Mouse (Mus musculus) lung, embryonic 14.5 days (tissue): Measurements from ENCODE around the gene Syk. TPM values are rescaled to one million over a fixed set of nuclear protein-coding genes. Genes with fewer than 3 reads are reported as not detected.

Experiments
- ATAC-seq: fragments of 200-750 bp; cut with Nextera tagmentation; 2 replicates; pipeline ENCODE4 v1.8.0; 2017; ENCODE audit warnings: mild to moderate bottlenecking, moderate TSS enrichment, moderate library complexity; ENCODE audit not compliant: insufficient read depth
- DNase-seq: peaks from one replicate; pipeline ENCODE4 v3.0.0-alpha.2; 2015
- H3K27ac ChIP-seq: fragments of 300-500 bp; sonication (generic); 2 replicates; pipeline ENCODE4 v1.5.1; 2014; ENCODE audit warnings: low read depth, mild to moderate bottlenecking, moderate library complexity
- H3K27me3 ChIP-seq: fragments of 300-500 bp; sonication (generic); 2 replicates; pipeline ENCODE4 v1.6.1; 2014; ENCODE audit warnings: low read length, control low read depth; ENCODE audit not compliant: insufficient read depth
- H3K36me3 ChIP-seq: fragments of 300-500 bp; sonication (generic); 2 replicates; pipeline ENCODE4 v1.6.1; 2014; ENCODE audit warnings: control low read depth; ENCODE audit not compliant: insufficient read depth
- H3K4me1 ChIP-seq: fragments of 300-500 bp; sonication (generic); 2 replicates; pipeline ENCODE4 v1.6.1; 2014; ENCODE audit warnings: antibody characterized with exemption, control low read depth; ENCODE audit not compliant: insufficient read depth
- H3K4me2 ChIP-seq: fragments of 300-500 bp; sonication (generic); 2 replicates; pipeline ENCODE4 v1.6.1; 2014; ENCODE audit warnings: mild to moderate bottlenecking
- H3K4me3 ChIP-seq: fragments of 300-500 bp; sonication (generic); 2 replicates; pipeline ENCODE4 v1.5.1; 2014; ENCODE audit warnings: low read depth, low read length
- H3K9ac ChIP-seq: fragments of 300-500 bp; sonication (generic); 2 replicates; pipeline ENCODE4 v1.6.1; 2014
- H3K9me3 ChIP-seq: fragments of 300-500 bp; sonication (generic); 2 replicates; pipeline ENCODE4 v1.6.1; 2016; ENCODE audit warnings: low read depth, low read length, control low read depth
- CTCF ChIP-seq: IDR thresholded peaks from 2 replicates; pipeline ENCODE4 v1.5.1; 2016; ENCODE audit warnings: antibody characterized with exemption, low read depth
- WGBS: fragments of 180-500 bp; shearing (Covaris S2); extraction: QIAGEN DNeasy Blood & Tissue Kit; methylation state at CpG from one replicate; pipeline ENCODE4 v1.1.7; 2014; 5-methylcytosine and 5-hydroxymethylcytosine counted together
- polyA plus RNA-seq: library from polyadenylated mRNA; unstranded; fragments of >200 nt; fragmentation: Nextera tagmentation; extraction: Ambion mirVana; gene quantifications from 2 replicates; pipeline ENCODE4 v1.2.1, GENCODE M21; 2014

Gene Syk
- polyA plus RNA-seq, 1 experiment from 2014 or later, result 6.6 TPM

DNA sequence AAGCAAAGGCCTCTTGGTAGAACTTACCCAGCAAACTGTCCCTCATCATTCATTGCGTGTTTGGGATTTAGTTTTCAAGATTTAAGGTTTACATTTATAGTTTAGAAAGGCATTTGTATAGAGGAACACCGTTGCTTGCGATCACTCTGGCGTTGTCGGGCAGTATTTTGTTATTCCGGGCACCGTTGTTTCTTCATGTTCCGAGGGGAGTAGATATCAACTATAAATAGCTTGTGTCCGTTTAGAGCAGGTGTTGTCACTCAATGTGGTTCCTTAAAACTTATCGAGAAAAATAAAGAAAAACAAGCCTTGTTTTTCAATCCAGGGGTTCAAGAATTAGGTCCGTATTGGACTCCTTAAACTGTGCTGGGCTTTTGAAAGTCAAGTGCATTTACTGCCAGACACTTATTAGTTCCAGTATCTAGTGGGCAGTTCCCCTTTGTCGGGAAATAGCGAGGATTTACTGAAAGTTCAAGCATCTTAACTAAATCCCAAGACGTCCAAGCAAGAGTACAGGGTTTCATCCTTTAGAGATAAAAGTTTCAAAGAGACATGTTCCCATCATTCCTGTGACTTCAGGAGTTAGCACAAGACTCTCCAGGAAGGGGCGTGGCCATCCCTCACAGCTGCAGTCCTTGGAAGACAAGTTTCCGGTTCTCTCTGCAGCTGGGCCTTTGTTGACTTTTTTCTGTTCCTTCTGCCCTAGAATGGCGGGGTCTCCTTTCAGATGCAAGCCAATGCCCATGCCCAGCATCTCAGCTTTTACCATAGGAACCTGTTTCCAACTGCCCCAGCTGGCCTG lies 1.9 kb downstream of the Syk start:
- Histone ChIP-seq H3K27me3 (peaks cover 4% of the 10 kb centered on the region; the same call in 1 of the 2 replicates), H3K27ac (no peak overlapping the region), H3K36me3 (no peaks in the 10 kb centered on the region), H3K4me1 (no peaks in the 10 kb centered on the region), H3K4me3 (no peak overlapping the region), H3K9me3 (no peaks in the 10 kb centered on the region), H3K4me2 (0 out of 2 replicates have a peak overlapping the region, but pooled peaks have one; percentile 3), H3K9ac (no peak overlapping the region)
- no peak for TF ChIP-seq CTCF
- no peak for ATAC-seq
- WGBS, result 65% methylated on average over 17 of the region's 17 CpGs
- peak; percentile 67 for DNase-seq

DNA sequence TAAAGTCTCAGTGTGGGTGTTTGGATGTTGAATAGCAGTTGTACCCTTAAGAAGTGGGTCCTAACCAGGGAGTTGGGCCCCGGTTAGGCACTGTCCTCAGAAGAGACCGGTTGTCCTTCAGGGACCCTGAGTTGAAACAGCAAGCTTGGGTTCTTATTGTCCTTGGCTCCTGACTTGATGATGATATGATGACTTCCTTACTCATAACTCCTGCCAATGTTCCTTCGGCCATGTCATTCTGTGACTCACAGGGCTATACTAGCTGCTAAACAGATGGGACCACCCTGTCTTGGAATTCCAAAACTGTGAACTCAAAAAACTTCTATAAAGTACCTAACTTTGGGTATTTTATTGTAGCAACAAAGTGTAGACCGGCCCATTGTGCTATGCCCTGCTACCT lies 4.8 kb downstream of the Syk start:
- no peaks in the 10 kb centered on the region for H3K4me1 ChIP-seq
- no peak for DNase-seq
- no peak overlapping the region for H3K4me2 ChIP-seq
- H3K9me3 ChIP-seq, result no peaks in the 10 kb centered on the region
- H3K27ac ChIP-seq, result no peak overlapping the region
- no peaks in the 10 kb centered on the region for H3K27me3 ChIP-seq
- H3K36me3 ChIP-seq, result no peaks in the 10 kb centered on the region
- H3K4me3 ChIP-seq, result no peak overlapping the region
- ATAC-seq, result no peak
- WGBS, result 89% methylated on average over 4 of the region's 4 CpGs
- no peak overlapping the region for H3K9ac ChIP-seq
- no peak for TF ChIP-seq CTCF

DNA sequence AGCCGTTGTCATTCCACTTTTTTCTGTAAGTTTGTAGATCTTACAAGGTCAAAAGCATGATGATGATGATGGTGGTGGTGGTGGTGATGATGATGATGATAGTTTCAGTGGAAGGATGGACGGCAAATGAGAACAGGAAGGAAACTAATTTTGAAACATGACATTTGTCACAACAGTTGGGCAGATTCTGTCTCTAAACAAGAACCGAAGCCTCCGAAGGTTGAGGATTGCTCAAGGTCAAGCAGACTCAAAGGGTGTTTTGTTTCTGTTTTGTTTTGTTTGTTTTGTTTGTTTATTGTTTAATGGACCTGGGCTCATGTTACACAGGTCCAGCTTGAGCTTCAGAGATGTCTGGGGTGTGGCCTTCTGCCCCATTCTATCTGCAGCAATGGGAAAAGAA lies 6.1 kb downstream of the Syk start:
- WGBS, result 76% methylated on average over 4 of the region's 4 CpGs

DNA sequence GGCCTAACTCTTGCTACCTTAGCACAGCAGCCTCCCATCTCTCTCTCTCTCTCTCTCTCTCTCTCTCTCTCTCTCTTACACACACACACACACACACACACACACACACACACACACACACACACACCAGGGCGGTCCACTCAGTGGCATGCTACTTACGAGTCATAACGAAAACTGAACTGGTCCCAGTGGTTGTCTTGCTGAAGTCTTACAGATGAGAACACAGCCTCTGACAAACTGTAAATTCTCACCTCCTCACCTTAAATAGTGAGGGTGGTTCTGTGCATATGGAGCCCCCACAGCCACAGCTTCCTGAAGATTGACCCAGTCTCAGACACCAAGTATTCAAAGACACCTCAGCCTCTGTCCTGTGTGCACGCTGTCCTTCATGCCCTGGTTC lies 8.9 kb downstream of the Syk start:
- WGBS, result 92% methylated on average over 4 of the region's 4 CpGs

More for the DNA sequence above, 6.1 kb downstream of the Syk start:
- Histone ChIP-seq H3K9ac (no peak overlapping the region), H3K4me2 (no peak overlapping the region), H3K9me3 (no peaks in the 10 kb centered on the region), H3K4me3 (no peak overlapping the region), H3K36me3 (no peaks in the 10 kb centered on the region), H3K4me1 (no peaks in the 10 kb centered on the region), H3K27ac (no peak overlapping the region), H3K27me3 (no peaks in the 10 kb centered on the region)
- TF ChIP-seq CTCF, result no peak
- no peak for ATAC-seq
- no peak for DNase-seq

DNA sequence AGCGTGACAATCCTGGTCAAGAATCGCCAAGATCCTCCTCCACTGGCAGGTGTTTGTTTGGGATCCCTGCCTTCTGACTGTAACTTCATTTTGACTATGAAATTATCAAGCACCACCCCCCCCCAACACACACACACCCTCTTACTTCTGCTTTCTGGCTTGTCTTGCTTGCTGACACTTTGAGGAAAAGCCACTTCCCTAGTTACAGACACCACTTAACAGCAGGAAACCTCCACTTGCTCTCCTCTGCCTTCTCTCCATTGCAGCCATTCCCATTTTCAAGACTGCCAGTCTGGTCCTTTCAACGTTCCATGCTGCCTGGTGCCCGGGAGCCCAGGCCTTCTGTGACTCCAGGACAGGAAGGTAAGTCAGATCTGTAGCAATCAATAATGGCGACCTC lies 13.7 kb downstream of the Syk start:
- no peak overlapping the region for H3K27ac ChIP-seq
- no peaks in the 10 kb centered on the region for H3K4me1 ChIP-seq
- no peak for TF ChIP-seq CTCF
- DNase-seq (no peak), ATAC-seq (no peak)
- H3K36me3 ChIP-seq, result no peaks in the 10 kb centered on the region
- H3K4me2 ChIP-seq, result no peak overlapping the region
- H3K27me3 ChIP-seq, result no peaks in the 10 kb centered on the region
- no peak overlapping the region for H3K4me3 ChIP-seq
- H3K9ac ChIP-seq, result no peak overlapping the region
- WGBS, result 79% methylated on average over 5 of the region's 5 CpGs
- H3K9me3 ChIP-seq, result no peaks in the 10 kb centered on the region

More for the DNA sequence above, 8.9 kb downstream of the Syk start:
- no peaks in the 10 kb centered on the region for H3K9me3 ChIP-seq
- H3K27me3 ChIP-seq, result no peaks in the 10 kb centered on the region
- no peak overlapping the region for H3K4me3 ChIP-seq
- ATAC-seq, result no peak
- no peak overlapping the region for H3K9ac ChIP-seq
- H3K27ac ChIP-seq, result no peak overlapping the region
- H3K4me1 ChIP-seq, result no peaks in the 10 kb centered on the region
- H3K4me2 ChIP-seq, result no peak overlapping the region
- H3K36me3 ChIP-seq, result no peaks in the 10 kb centered on the region
- no peak for DNase-seq
- TF ChIP-seq CTCF, result no peak

DNA sequence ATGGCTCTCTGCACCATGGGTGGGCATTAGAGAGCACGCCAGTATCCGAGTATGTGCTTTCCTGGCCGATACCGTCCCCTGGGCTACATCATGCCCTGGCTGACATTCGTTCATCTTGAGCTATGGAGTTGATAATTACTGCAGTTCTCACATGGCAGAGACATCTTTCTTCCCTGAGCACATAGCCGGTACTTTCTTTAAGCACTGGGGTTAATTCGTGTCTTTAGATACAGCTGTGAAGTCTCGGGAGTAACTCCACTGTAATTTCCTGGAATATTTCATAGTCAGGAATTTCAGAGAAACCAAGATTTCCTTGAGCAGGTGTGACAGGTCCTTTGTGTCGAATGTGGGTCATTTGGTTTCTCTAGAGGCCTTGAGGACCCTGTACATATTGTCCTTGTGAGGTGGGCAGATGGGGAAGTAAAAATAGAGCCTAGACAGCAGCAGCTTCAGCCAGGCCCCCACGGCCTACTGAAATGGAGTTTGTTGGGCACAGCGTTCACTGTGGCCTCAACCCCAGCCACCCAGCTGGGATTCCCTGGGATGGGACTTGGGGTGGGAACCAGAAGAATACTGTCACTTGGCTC lies 14.2 kb downstream of the Syk start:
- WGBS, result 72% methylated on average over 11 of the region's 11 CpGs
- no peak for TF ChIP-seq CTCF
- H3K4me3 ChIP-seq, result no peak overlapping the region
- no peaks in the 10 kb centered on the region for H3K36me3 ChIP-seq
- DNase-seq (no peak), ATAC-seq (no peak)
- H3K9ac ChIP-seq, result no peak overlapping the region
- no peak overlapping the region for H3K27ac ChIP-seq
- H3K27me3 ChIP-seq, result no peaks in the 10 kb centered on the region
- H3K4me1 ChIP-seq, result no peaks in the 10 kb centered on the region
- H3K4me2 ChIP-seq, result no peak overlapping the region
- no peaks in the 10 kb centered on the region for H3K9me3 ChIP-seq

DNA sequence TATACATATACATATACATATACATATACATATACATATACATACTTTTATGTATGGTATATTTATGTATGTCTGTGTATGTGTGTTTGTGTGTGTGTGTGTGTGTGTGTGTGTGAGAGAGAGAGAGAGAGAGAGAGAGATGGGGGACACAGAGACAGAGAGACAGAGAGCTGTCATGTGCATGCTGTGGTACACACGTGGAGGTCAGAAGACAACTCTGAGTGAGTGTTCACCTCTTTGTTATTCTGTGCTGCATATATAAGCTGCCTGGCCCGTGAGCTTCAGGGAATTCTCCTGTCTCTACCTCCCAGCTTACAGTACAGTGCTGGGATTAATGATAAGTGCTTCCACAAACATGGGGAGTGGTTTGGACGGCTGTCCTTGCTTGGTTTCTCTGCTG lies 15.3 kb downstream of the Syk start:
- Histone ChIP-seq H3K27ac (no peak overlapping the region), H3K4me3 (no peak overlapping the region), H3K36me3 (no peaks in the 10 kb centered on the region), H3K9me3 (no peaks in the 10 kb centered on the region), H3K4me2 (no peak overlapping the region), H3K27me3 (no peaks in the 10 kb centered on the region), H3K4me1 (no peaks in the 10 kb centered on the region), H3K9ac (no peak overlapping the region)
- TF ChIP-seq CTCF, result no peak
- ATAC-seq (no peak), DNase-seq (no peak)
- 43% methylated on average over 3 of the region's 3 CpGs for WGBS
